Mouse (Mus musculus) midbrain, embryonic 14.5 days (tissue): ENCODE measurements around the gene Bag3. TPM values are rescaled to one million over a fixed set of nuclear protein-coding genes. Genes with fewer than 3 reads are reported as not detected.

Experiments used
- ATAC-seq: fragments of 200-750 bp; cut with Nextera tagmentation; 2 replicates; pipeline ENCODE4 v1.8.0; 2017; ENCODE audit warnings: moderate number of reproducible peaks, moderate library complexity; ENCODE audit not compliant: low FRiP score, low TSS enrichment
- DNase-seq: peaks from one replicate; pipeline ENCODE4 v3.0.0-alpha.2; 2015
- H3K27ac ChIP-seq: fragments of 300-500 bp; sonication (generic); replicated peaks from 2 replicates; pipeline ENCODE4 v1.5.1; 2014; ENCODE audit warnings: mild to moderate bottlenecking, low read depth, low read length, moderate library complexity
- H3K27me3 ChIP-seq: fragments of 300-500 bp; sonication (generic); 2 replicates; pipeline ENCODE4 v1.6.1; 2014; ENCODE audit warnings: low read length, control low read depth, mixed read lengths; ENCODE audit not compliant: control insufficient read depth, insufficient read depth
- H3K36me3 ChIP-seq: fragments of 300-500 bp; sonication (generic); 2 replicates; pipeline ENCODE4 v1.6.1; 2014; ENCODE audit warnings: low read length, control low read depth; ENCODE audit not compliant: control insufficient read depth, insufficient read depth
- H3K4me1 ChIP-seq: fragments of 300-500 bp; sonication (generic); 2 replicates; pipeline ENCODE4 v1.6.1; 2014; ENCODE audit warnings: mild to moderate bottlenecking, antibody characterized with exemption, low read length, control low read depth; ENCODE audit not compliant: control insufficient read depth, insufficient read depth
- H3K4me2 ChIP-seq: fragments of 300-500 bp; sonication (generic); 2 replicates; pipeline ENCODE4 v1.6.1; 2014; ENCODE audit warnings: mild to moderate bottlenecking, low read length, moderate library complexity
- H3K4me3 ChIP-seq: fragments of 300-500 bp; sonication (generic); replicated peaks from 2 replicates; pipeline ENCODE4 v1.5.1; 2014; ENCODE audit warnings: low read depth, low read length
- H3K9ac ChIP-seq: fragments of 300-500 bp; sonication (generic); replicated peaks from 2 replicates; pipeline ENCODE4 v1.6.1; 2014; ENCODE audit warnings: mild to moderate bottlenecking, low read length, moderate library complexity
- H3K9me3 ChIP-seq: fragments of 300-500 bp; sonication (generic); 2 replicates; pipeline ENCODE4 v1.6.1; 2016; ENCODE audit warnings: low read length, control low read depth, mixed read lengths; ENCODE audit not compliant: control insufficient read depth
- WGBS: fragments of 180-500 bp; shearing (Covaris S2); extraction: QIAGEN DNeasy Blood & Tissue Kit; methylation state at CpG from one replicate; pipeline ENCODE4 v1.1.7; 2014; 5-methylcytosine and 5-hydroxymethylcytosine counted together
- polyA plus RNA-seq: library from polyadenylated mRNA; unstranded; fragments of >200 nt; fragmentation: Nextera tagmentation; extraction: Ambion mirVana; gene quantifications from 2 replicates; pipeline ENCODE4 v1.2.1, GENCODE M21; 2014

Bag3 gene
- 1.2 and 1.7 TPM in 2 replicates for polyA plus RNA-seq

DNA sequence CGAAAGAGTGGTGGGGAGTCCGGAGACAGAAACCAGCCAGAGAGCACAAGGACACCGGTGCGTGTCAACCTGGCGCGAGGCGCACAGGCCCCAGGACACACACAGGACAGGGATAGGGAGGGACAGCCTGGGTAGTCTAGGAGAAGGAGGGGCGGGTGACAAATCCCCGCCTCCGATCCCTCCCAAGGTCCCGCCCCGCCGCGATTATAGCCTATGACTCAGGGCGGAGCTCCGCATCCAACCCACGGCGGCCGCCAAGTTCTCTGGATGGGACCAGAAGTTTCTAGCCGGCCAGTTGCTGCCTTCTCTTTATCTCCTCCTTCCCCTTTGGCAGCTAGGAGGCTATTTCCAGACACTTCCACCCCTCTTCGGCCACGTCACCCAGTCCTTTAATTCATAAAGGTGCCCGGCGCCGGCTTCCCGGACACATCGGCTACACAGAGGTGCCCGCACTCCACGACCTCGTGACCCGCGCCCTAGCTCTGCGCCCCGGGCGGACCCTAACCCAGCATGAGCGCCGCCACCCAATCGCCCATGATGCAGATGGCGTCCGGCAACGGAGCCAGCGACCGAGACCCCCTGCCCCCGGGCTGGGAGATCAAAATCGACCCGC is at the start of gene Bag3:
Gene Bag3, plus strand, starts transcription at position 268 of the 613 bp plus-strand sequence.
- H3K4me1 ChIP-seq, result peaks cover 6% of the 10 kb centered on the region; the same call in 1 of the 2 replicates
- peak within 1 kb of the TSS; percentile 29; the same call in 1 of the 2 replicates for H3K9ac ChIP-seq
- peaks cover 26% of the 10 kb centered on the region for H3K27me3 ChIP-seq
- no peaks in the 10 kb centered on the region for H3K9me3 ChIP-seq
- DNase-seq (peak; percentile 77), ATAC-seq (peak; percentile 46; the same call in 1 of the 2 replicates)
- peak within 1 kb of the TSS; percentile 41; the same call in 1 of the 2 replicates for H3K27ac ChIP-seq
- H3K36me3 ChIP-seq, result no peaks in the 10 kb centered on the region
- H3K4me2 ChIP-seq, result peak within 1 kb of the TSS; percentile 58
- H3K4me3 ChIP-seq, result peak within 1 kb of the TSS; percentile 34
- WGBS, result under 1% methylated on average over 46 of the region's 46 CpGs

DNA sequence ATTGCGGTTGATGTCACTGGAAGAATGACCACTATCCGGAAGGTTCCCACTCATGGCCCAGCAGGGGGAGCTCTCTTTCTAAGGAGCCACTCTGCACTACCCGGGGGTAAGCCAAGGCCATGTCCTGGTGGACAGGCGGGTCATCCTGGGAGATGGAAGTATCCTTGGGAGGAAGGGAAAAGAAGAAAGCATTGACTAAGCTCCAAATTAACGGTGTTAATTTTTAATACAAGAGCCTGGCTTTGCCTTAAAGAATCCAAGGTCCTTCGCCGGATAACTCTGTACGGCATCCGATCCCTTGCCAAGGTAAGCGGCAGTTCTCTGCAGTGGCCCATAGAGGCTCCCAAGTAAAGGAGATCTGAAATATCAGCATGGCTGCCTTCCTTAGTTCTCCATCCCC is 49.1 kb upstream of the Bag3 start:
- H3K9me3 ChIP-seq, result no peaks in the 10 kb centered on the region
- peak; percentile 85 for DNase-seq
- peak overlapping the region; percentile 19; the same call in 1 of the 2 replicates for H3K4me3 ChIP-seq
- H3K27ac ChIP-seq, result no peak overlapping the region
- H3K4me1 ChIP-seq, result no peaks in the 10 kb centered on the region
- no peaks in the 10 kb centered on the region for H3K36me3 ChIP-seq
- H3K9ac ChIP-seq, result no peak overlapping the region
- WGBS, result 34% methylated on average over 10 of the region's 10 CpGs
- H3K27me3 ChIP-seq, result no peaks in the 10 kb centered on the region
- peak; percentile 46; the same call in 1 of the 2 replicates for ATAC-seq
- H3K4me2 ChIP-seq, result peak overlapping the region; percentile 42

DNA sequence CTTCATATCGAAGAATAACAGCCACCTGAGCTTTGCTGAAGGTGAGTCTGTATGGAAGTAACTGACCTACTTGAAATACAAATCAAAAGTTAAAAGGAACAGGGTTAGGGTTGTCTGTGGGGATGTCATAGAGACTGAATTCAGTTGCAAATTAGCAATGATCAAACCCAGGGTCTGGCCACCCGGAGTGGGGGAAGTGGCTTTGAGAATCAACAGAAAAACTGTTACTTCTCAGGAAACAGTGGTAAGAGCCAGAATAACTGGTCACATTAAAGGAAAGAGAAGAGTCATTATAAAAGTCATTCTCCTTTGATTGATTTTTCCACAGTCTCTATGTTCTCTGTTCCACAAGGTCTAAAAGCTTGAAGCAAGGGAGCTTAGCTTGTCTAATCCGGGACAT is 34.4 kb upstream of the Bag3 start:
- Histone ChIP-seq H3K4me3 (no peak overlapping the region), H3K4me2 (no peak overlapping the region), H3K36me3 (no peaks in the 10 kb centered on the region), H3K27me3 (no peaks in the 10 kb centered on the region), H3K4me1 (no peaks in the 10 kb centered on the region), H3K27ac (no peak overlapping the region), H3K9me3 (peaks cover 18% of the 10 kb centered on the region), H3K9ac (no peak overlapping the region)
- 95% methylated on average over 3 of the region's 3 CpGs for WGBS
- no peak for DNase-seq
- no peak for ATAC-seq

- no peak for DNase-seq
- H3K9ac ChIP-seq, result no peak overlapping the region
- H3K36me3 ChIP-seq, result no peaks in the 10 kb centered on the region
- no peak overlapping the region for H3K27ac ChIP-seq
- 92% methylated on average over 5 of the region's 5 CpGs for WGBS
- H3K4me1 ChIP-seq, result no peaks in the 10 kb centered on the region
- ATAC-seq, result no peak
- no peak overlapping the region for H3K4me3 ChIP-seq
- H3K27me3 ChIP-seq, result no peaks in the 10 kb centered on the region
- no peaks in the 10 kb centered on the region for H3K9me3 ChIP-seq
- no peak overlapping the region for H3K4me2 ChIP-seq
These were observed 28.9 kb upstream of the Bag3 start for GRCm38 (mm10) chr7:128494546-128494945.

DNA sequence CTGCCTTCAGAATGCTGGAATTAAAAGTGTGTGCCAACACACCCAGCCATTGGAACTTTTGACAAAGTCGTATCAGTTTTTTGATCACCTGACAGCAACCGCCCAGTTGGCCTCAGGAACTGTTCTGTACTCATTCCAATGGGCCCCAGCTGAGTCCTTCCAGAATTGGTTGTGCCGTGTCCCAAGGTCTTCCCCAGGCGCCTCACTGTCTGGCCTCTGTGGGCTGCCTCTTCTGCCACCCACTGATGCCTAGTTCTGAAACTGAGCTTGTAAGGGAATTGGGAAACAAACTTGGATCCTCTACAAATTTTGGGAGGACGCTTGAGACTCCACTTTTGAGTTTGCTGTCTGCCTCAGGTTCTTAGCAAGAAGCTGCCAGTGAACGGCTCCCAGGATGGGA is 23.6 kb upstream of the Bag3 start:
- Histone ChIP-seq H3K9me3 (no peaks in the 10 kb centered on the region), H3K4me2 (no peak overlapping the region), H3K4me3 (no peak overlapping the region), H3K4me1 (no peaks in the 10 kb centered on the region), H3K9ac (no peak overlapping the region), H3K27me3 (no peaks in the 10 kb centered on the region), H3K27ac (no peak overlapping the region), H3K36me3 (no peaks in the 10 kb centered on the region)
- DNase-seq (no peak), ATAC-seq (no peak)
- 85% methylated on average over 6 of the region's 6 CpGs for WGBS

GRCm38 (mm10) chr7:128504091-128504490 is 19.3 kb upstream of the Bag3 start:
- ATAC-seq (no peak), DNase-seq (no peak)
- no peaks in the 10 kb centered on the region for H3K4me1 ChIP-seq
- H3K27ac ChIP-seq, result no peak overlapping the region
- WGBS, result 94% methylated on average over 6 of the region's 6 CpGs
- no peak overlapping the region for H3K4me2 ChIP-seq
- no peak overlapping the region for H3K9ac ChIP-seq
- H3K36me3 ChIP-seq, result no peaks in the 10 kb centered on the region
- no peak overlapping the region for H3K4me3 ChIP-seq
- H3K9me3 ChIP-seq, result no peaks in the 10 kb centered on the region
- H3K27me3 ChIP-seq, result no peaks in the 10 kb centered on the region

DNA sequence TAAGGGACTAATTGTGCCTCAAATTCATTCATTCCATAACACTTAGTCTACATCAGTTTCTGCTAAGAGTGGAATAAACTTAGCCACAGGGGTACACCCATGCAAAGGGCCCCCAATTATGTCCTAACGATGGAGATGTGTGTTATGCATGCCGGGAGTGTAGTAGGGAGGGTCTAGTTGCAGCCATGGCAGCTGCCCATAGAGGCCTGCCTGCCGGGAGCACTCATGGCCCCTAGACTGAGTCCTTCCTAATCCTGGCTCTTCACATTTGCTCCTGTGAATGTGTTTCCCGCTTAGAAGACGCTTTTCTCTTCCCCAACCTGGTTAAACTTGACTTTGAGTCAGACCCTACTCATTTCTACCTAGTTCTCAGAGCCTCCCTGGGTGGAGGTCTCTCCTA is 11.5 kb upstream of the Bag3 start:
- no peak for ATAC-seq
- Histone ChIP-seq H3K4me3 (no peak overlapping the region), H3K27me3 (no peaks in the 10 kb centered on the region), H3K4me1 (no peaks in the 10 kb centered on the region), H3K27ac (no peak overlapping the region), H3K9me3 (no peaks in the 10 kb centered on the region), H3K9ac (no peak overlapping the region), H3K4me2 (no peak overlapping the region), H3K36me3 (no peaks in the 10 kb centered on the region)
- no peak for DNase-seq
- WGBS, result 92% methylated on average over 5 of the region's 5 CpGs

GRCm38 (mm10) chr7:128513512-128513911 is 9.9 kb upstream of the Bag3 start:
- DNase-seq, result no peak
- WGBS, result 21% methylated on average over 7 of the region's 7 CpGs

DNA sequence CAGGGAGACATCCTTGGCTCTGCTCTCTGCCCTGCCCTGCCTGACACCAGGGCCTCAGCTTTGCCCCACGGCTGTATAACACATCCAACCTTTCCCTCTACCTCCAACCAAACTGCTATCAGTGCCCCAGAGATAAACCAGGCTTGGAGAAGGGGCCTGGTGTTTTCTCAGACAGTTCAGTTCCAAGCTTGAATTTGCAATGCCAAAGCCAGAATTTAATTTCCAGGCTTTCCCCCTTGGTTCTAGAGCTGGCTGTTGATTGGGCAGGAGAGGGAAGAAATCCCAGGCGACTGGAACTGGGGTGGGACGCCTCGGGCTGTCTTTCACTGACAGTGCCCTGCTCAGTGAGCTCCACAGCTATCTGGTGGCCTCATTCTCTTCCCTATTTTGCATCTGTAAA is 9.1 kb upstream of the Bag3 start:
- no peaks in the 10 kb centered on the region for H3K4me1 ChIP-seq
- H3K9ac ChIP-seq, result no peak overlapping the region
- no peaks in the 10 kb centered on the region for H3K27me3 ChIP-seq
- no peak overlapping the region for H3K4me2 ChIP-seq
- DNase-seq (no peak), ATAC-seq (no peak)
- no peak overlapping the region for H3K4me3 ChIP-seq
- H3K9me3 ChIP-seq, result no peaks in the 10 kb centered on the region
- no peak overlapping the region for H3K27ac ChIP-seq
- 35% methylated on average over 4 of the region's 4 CpGs for WGBS
- no peaks in the 10 kb centered on the region for H3K36me3 ChIP-seq

More at GRCm38 (mm10) chr7:128513512-128513911, 9.9 kb upstream of the Bag3 start:
- no peak overlapping the region for H3K4me3 ChIP-seq
- H3K36me3 ChIP-seq, result no peaks in the 10 kb centered on the region
- no peaks in the 10 kb centered on the region for H3K27me3 ChIP-seq
- no peaks in the 10 kb centered on the region for H3K4me1 ChIP-seq
- H3K4me2 ChIP-seq, result no peak overlapping the region
- no peaks in the 10 kb centered on the region for H3K9me3 ChIP-seq
- H3K9ac ChIP-seq, result no peak overlapping the region
- H3K27ac ChIP-seq, result no peak overlapping the region
- ATAC-seq, result no peak
